In the genomic region with DNA sequence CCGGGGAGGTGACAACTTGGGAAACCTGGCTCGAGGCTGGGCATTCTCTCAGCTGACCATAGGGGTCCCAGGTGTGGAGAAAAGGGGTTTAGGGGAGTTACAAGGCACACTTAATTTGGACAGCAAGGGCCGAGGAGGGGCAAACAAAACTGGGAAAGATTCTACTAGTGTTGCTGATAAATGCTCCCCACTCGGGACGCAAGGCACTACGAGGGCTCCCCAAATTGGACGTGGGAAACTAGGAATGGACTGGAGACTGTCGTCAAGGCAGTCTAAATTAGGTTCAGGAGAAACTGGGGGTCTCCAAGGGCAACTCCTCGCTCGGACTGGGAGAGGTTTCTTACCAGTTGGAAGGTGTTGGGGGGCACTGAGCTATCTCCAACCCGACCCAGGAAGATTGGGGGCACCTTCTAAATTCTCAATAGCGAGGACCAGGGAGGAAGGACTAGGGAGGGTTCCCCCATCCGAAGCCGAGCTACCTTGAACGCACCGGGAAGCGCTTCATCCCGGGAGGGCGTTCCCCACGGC, we compare ENCODE assay signal across 8 mouse cellular contexts. TPM values are rescaled to one million over a fixed set of nuclear protein-coding genes. Genes with fewer than 3 reads are reported as not detected.
DNase-seq lines count a peak whose midpoint lies in the region; ATAC-seq and TF ChIP-seq lines count a peak whose summit lies in the region.

No protein-coding gene starts in this region.

- no peak for DNase-seq in kidney, postnatal 0 days (ENCODE audit: low spot score)
- DNase-seq in kidney, adult 8-10 months: no peak
- DNase-seq in embryo, embryonic 10.5 days (ENCODE audit: low spot score): no peak
- no peak for DNase-seq in ovary, postnatal 10 days (ENCODE audit: low spot score)

- no peaks in the 10 kb centered on the region for H3K9me3 ChIP-seq in kidney, postnatal 0 days (replicated peaks; ENCODE audit: low read length)
- H3K9me3 ChIP-seq in embryonic facial prominence, embryonic 13.5 days: no peaks in the 10 kb centered on the region
- no peaks in the 10 kb centered on the region for H3K9me3 ChIP-seq in intestine, embryonic 15.5 days

- H3K36me3 ChIP-seq in kidney, postnatal 0 days (ENCODE audit: insufficient read depth, low read length): no peaks in the 10 kb centered on the region
- H3K36me3 ChIP-seq in embryonic facial prominence, embryonic 13.5 days: peaks cover 14% of the 10 kb centered on the region
- peaks cover 2% of the 10 kb centered on the region; the same call in 1 of the 2 replicates for H3K36me3 ChIP-seq in intestine, embryonic 15.5 days
- no peaks in the 10 kb centered on the region for H3K36me3 ChIP-seq in myocyte (ENCODE audit: control insufficient read depth, insufficient read depth)

- no peak overlapping the region for H3K27ac ChIP-seq in kidney, postnatal 0 days
- H3K27ac ChIP-seq in embryonic facial prominence, embryonic 13.5 days: peak overlapping the region; percentile 89
- H3K27ac ChIP-seq in intestine, embryonic 15.5 days: no peak overlapping the region

- ATAC-seq in kidney, postnatal 0 days (replicated peaks; ENCODE audit: low FRiP score, low read depth): no peak
- no peak for ATAC-seq in embryonic facial prominence, embryonic 13.5 days (ENCODE audit: insufficient number of reproducible peaks, insufficient read depth, low FRiP score, low TSS enrichment, low read depth)
- ATAC-seq in intestine, embryonic 15.5 days: no peak
- ATAC-seq in monocyte, adult 5-6 weeks (replicated peaks; ENCODE audit: insufficient number of reproducible peaks, low FRiP score, low TSS enrichment, poor library complexity, severe bottlenecking): no peak

- H3K4me2 ChIP-seq in kidney, postnatal 0 days (ENCODE audit: low read length): peak overlapping the region; percentile 96
- peak overlapping the region; percentile 88 for H3K4me2 ChIP-seq in embryonic facial prominence, embryonic 13.5 days
- peak overlapping the region; percentile 94 for H3K4me2 ChIP-seq in intestine, embryonic 15.5 days (replicated peaks)
- H3K4me2 ChIP-seq in myocyte (ENCODE audit: low read depth): peak overlapping the region; percentile 45

- no peaks in the 10 kb centered on the region for H3K79me2 ChIP-seq in myocyte (ENCODE audit: control insufficient read depth, insufficient read depth)

- TF ChIP-seq POLR2A in myocyte (IDR thresholded peaks at IDR 0.05; ENCODE audit: insufficient read length, low read depth): no peak

- no peak for TF ChIP-seq CTCF in kidney, postnatal 0 days (IDR thresholded peaks at IDR 0.05; ENCODE audit: low read depth)

- H3K4me3 ChIP-seq in kidney, postnatal 0 days (replicated peaks; ENCODE audit: low read depth, low read length): peak overlapping the region; percentile 66
- peak overlapping the region; percentile 94 for H3K4me3 ChIP-seq in embryonic facial prominence, embryonic 13.5 days
- peak overlapping the region; percentile 99 for H3K4me3 ChIP-seq in intestine, embryonic 15.5 days (replicated peaks)
- H3K4me3 ChIP-seq in myocyte: no peak overlapping the region

- peak overlapping the region; percentile 91 for H3K9ac ChIP-seq in kidney, postnatal 0 days (ENCODE audit: low read depth, low read length)
- peak overlapping the region; percentile 98 for H3K9ac ChIP-seq in embryonic facial prominence, embryonic 13.5 days
- peak overlapping the region; percentile 89 for H3K9ac ChIP-seq in intestine, embryonic 15.5 days

- H3K4me1 ChIP-seq in kidney, postnatal 0 days (replicated peaks; ENCODE audit: insufficient read depth, low read length): no peaks in the 10 kb centered on the region; the same call in 1 of the 2 replicates
- peaks cover 38% of the 10 kb centered on the region for H3K4me1 ChIP-seq in embryonic facial prominence, embryonic 13.5 days
- H3K4me1 ChIP-seq in intestine, embryonic 15.5 days (replicated peaks): peaks cover 32% of the 10 kb centered on the region

- WGBS in kidney, postnatal 0 days: 3% methylated on average over 20 of the region's 20 CpGs
- 2% methylated on average over 20 of the region's 20 CpGs for WGBS in embryonic facial prominence, embryonic 13.5 days
- WGBS in intestine, embryonic 15.5 days: 3% methylated on average over 20 of the region's 20 CpGs

- H3ac ChIP-seq in myocyte (ENCODE audit: control insufficient read depth, insufficient read length): no peak overlapping the region

- H3K27me3 ChIP-seq in kidney, postnatal 0 days (ENCODE audit: insufficient read depth, low read length): 0 out of 2 replicates have a peak, but pooled peaks cover 3% of the 10 kb centered on the region
- no peaks in the 10 kb centered on the region for H3K27me3 ChIP-seq in embryonic facial prominence, embryonic 13.5 days
- peaks cover 12% of the 10 kb centered on the region for H3K27me3 ChIP-seq in intestine, embryonic 15.5 days (replicated peaks)
- H3K27me3 ChIP-seq in myocyte (ENCODE audit: control insufficient read depth, insufficient read depth, insufficient read length): peaks cover 64% of the 10 kb centered on the region

TF ChIP-seq in myocyte, 11 proteins besides CTCF, POLR2A, EP300 and RAD21:
- TF ChIP-seq E2F4 (IDR thresholded peaks at IDR 0.05; ENCODE audit: insufficient read depth): no peak
- no peak for TF ChIP-seq TCF12 (IDR thresholded peaks at IDR 0.05; ENCODE audit: insufficient read depth, poor library complexity, severe bottlenecking)
- TF ChIP-seq MYOD1 (IDR thresholded peaks at IDR 0.05; ENCODE audit: control insufficient read depth in 1 of 3, insufficient read length in 2 of 3, low read depth in 2 of 3): no peak
- TF ChIP-seq POLR2AphosphoS2 (IDR thresholded peaks at IDR 0.05; ENCODE audit: insufficient read length, low read depth): no peak
- no peak for TF ChIP-seq SRF (IDR thresholded peaks at IDR 0.05; ENCODE audit: control insufficient read depth, insufficient read length, low read depth)
- TF ChIP-seq REST (IDR thresholded peaks at IDR 0.05; ENCODE audit: insufficient read depth, insufficient read length): no peak
- TF ChIP-seq MAX (IDR thresholded peaks at IDR 0.05; ENCODE audit: low read depth): no peak
- TF ChIP-seq TCF3 (IDR thresholded peaks at IDR 0.05; ENCODE audit: insufficient read length, low read depth): no peak
- TF ChIP-seq CEBPB (IDR thresholded peaks at IDR 0.05; ENCODE audit: insufficient read depth, poor library complexity, severe bottlenecking): no peak
- no peak for TF ChIP-seq MYOG (IDR thresholded peaks at IDR 0.05; ENCODE audit: control insufficient read depth in 1 of 3, insufficient read depth in 1 of 3, insufficient read length in 2 of 3, low read depth in 2 of 3)
- TF ChIP-seq USF1 (IDR thresholded peaks at IDR 0.05; ENCODE audit: low read depth): no peak

RNA-seq across cellular contexts. Expression of gene Msi1, which starts 0.5 kb away (rescaled TPM):
- 12.4 and 13.3 TPM in 2 replicates for polyA plus RNA-seq in kidney, postnatal 0 days (2015; fragmentation: Nextera tagmentation; extraction: Ambion mirVana)
- 22.3 and 23.9 TPM in 2 replicates for polyA plus RNA-seq in embryonic facial prominence, embryonic 13.5 days (2015; fragmentation: Nextera tagmentation; extraction: Ambion mirVana)
- polyA plus RNA-seq in intestine, embryonic 15.5 days (2015; fragmentation: Nextera tagmentation; extraction: Ambion mirVana): 8.7 and 10.4 TPM in 2 replicates
- 0.31 TPM for polyA plus RNA-seq in myocyte (2012; fragmentation: generic; extraction: Trizol)
- not detected in 3 replicates for total RNA-seq in monocyte, adult 5-6 weeks (2017)

RNA-seq across cellular contexts. Expression of gene Pla2g1b, which starts 37.2 kb away (rescaled TPM):
- polyA plus RNA-seq in kidney, postnatal 0 days (2015; fragmentation: Nextera tagmentation; extraction: Ambion mirVana): 0.97 and 0.98 TPM in 2 replicates
- not detected in 2 replicates for polyA plus RNA-seq in embryonic facial prominence, embryonic 13.5 days (2015; fragmentation: Nextera tagmentation; extraction: Ambion mirVana)
- 2.1 and 2.9 TPM in 2 replicates for polyA plus RNA-seq in intestine, embryonic 15.5 days (2015; fragmentation: Nextera tagmentation; extraction: Ambion mirVana)
- not detected for polyA plus RNA-seq in myocyte (2012; fragmentation: generic; extraction: Trizol)
- total RNA-seq in monocyte, adult 5-6 weeks (2017): not detected in 3 replicates

RNA-seq across cellular contexts. Expression of gene Sirt4, which starts 55.6 kb away (rescaled TPM):
- polyA plus RNA-seq in kidney, postnatal 0 days (2015; fragmentation: Nextera tagmentation; extraction: Ambion mirVana): 19.6 and 20.2 TPM in 2 replicates
- polyA plus RNA-seq in embryonic facial prominence, embryonic 13.5 days (2015; fragmentation: Nextera tagmentation; extraction: Ambion mirVana): 24.8 and 28.1 TPM in 2 replicates
- 18.6 and 19.8 TPM in 2 replicates for polyA plus RNA-seq in intestine, embryonic 15.5 days (2015; fragmentation: Nextera tagmentation; extraction: Ambion mirVana)
- polyA plus RNA-seq in myocyte (2012; fragmentation: generic; extraction: Trizol): 13.6 TPM
- total RNA-seq in monocyte, adult 5-6 weeks (2017): 5.2 to 10.7 TPM (median 7.8 TPM) in 3 replicates

Comparison
In these comparisons a context has a peak if more than half of its experiments do, and no peak if none do; other contexts are left out.
1. H3K4me2 ChIP-seq: peak in every context shown above with its lines; median percentile 96 in kidney, postnatal 0 days; 94 in intestine, embryonic 15.5 days; 88 in embryonic facial prominence, embryonic 13.5 days; 45 in myocyte.